Mouse (Mus musculus): ENCODE data around the gene Sipa1l1.

Sipa1l1 gene

DNA sequence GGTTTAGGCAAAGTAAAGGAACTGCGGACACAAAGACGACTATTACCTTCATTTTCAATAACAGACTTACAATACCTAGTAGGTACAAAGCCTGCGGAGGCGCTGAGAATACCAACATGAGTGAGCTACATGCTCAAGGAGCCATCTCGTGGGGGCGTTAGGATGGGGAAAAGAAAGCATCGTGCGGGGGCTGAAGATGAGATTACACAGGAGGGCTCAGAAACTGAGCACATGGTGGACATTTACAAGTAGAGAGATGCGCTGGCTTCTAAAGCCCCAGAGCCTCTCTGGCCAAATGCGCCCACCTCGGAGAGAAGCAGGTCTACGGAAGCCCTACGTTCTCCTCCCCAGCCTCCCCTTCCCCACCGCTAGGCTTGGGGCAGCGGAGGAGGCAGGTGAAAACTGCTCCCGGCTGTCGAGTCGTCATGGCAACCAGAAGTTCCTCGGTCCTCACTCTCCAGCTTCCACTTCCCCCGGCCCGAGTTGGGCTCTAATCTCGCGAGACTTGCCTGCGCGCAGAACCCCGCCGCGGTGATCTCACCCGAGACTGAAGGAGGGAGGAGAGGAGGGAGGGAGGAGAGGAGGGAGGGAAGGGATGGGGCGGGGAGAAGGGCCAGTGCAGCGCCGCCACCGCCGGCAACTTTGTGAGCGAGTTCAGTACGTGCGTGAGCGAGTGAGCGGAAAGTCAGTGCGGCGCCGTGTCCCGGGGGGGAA, at the start of gene Sipa1l1:
Gene Sipa1l1, plus strand, starts transcription at position 501 of the 714 bp plus-strand sequence.
- DNase-seq (ENCODE audit: low spot score in 2 of 2) = peak; percentile 94 to 95

DNA sequence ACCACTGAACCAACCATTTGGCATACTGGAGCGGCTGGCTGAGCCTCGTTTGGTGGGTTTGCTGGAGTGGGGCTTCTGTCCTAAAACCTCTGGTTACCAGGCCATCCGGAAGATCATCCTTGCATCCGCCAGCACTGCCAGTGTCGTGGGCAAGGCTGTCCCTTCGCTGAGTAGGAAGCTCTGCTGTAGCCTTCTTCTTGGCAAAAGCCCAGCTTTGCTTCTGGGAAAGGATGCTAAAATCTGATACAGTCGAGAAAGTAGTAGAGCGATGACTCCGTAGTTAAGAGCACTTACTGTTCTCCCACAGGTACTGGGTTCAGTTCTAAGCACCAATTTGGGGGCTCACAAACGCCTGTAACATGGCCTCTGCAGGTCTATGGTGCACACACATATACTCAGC, 47.2 kb upstream of the Sipa1l1 start:
- DNase-seq (ENCODE audit: low spot score in 2 of 2) = no peak

DNA sequence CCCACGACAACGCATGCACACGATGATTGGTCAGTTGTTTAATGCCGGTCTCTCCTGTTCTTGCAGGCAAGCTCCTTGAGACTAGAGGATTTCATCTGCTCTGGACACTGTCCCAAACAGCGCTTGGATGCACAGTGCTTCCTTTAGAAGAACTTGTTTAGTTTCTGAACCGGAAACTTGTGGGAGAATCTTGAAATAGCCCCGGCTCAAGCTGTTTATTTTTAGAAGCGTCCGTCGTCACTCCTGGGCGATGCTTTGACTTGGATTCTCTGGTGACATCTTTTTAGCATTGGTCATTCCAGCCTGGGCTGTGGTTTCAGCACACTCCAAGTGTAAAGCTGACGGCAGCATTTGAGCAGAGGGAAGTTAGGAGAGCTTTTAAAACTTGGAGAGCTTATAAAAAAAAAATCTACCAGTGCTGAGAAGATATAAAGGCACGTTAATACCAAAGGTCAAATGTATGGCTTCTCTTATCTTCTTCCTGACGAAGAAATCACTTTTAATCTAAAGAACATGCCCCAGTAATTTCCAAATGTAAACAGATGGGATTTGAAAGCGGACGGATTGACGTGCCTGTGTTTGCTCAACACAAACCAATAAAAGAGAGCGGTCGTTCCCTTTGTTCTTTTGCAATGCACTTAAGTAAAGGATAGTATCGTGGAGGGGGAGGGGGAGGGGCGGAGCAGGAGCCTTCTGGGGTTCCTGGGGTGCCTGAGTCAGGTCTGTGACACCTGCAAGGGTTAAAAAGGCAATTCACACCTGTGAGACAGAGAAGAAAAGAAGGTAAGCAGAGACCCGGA, 46.5 kb upstream of the Sipa1l1 start:
- DNase-seq (ENCODE audit: low spot score in 2 of 2) = peak in 1 of 2 experiments; percentile 58

DNA sequence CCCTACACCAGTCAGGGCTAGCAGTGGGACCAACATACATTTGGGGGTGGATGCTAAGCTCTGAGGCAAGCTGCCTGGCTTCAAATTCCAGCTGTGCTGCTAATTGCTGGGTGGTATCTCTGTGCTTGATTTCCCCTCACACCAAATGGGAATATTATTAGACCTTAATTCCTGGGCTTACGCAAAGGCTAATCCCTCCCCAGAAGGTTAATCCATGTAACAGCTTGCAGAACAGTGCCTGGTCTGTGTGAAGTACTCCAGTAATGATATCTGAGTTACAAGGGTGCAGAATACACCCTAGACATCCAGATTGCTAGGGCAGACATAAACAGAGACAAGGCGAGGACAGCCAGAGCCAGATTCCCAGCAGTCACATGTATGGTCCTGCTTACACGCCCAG, 42.3 kb upstream of the Sipa1l1 start:
- DNase-seq (ENCODE audit: low spot score in 2 of 2) = no peak

DNA sequence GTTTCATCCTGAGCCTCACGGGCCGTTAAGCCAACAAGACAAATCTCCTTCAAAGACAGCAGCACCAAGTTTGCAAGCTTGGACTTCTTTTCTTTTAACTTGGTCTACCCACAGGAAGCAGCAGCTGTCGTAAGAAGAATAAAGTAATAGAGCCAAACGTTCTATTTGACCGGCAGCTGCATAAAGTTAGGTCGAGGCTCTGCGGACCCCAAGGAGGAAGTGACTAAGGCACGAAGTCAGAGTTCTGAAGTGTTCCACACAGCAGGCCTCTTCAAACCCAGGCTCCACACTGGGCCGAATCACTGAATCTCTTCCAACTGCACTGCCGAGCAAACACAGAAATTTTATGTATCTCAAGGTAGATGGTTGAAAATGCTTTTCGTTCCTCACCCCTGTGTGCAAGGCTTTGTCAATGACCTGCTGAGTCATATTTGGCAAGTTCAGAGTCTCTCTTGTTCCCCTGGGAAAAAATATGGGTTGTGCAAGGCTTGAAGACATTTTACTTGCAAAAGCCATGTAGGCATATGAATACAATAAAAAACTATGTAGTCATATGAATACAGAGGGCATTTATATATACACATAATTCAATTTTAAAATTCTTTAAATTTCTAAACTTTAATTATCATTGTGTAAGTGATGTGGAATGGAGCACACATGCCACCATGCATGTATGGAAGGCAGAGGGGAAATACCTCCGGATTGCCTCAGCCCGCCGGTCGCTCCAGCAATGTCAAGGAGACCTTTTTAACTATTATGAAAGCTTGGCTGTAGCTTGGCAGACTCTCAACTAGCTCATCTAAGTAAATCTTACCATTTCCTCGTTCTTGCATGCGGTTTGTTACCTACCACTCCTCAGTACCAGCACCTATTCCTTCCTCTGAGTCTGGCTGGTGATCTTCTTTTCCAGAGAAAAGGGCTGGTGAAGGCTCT, 29.6 kb upstream of the Sipa1l1 start:
- no peak for DNase-seq (ENCODE audit: low spot score in 2 of 2)

DNA sequence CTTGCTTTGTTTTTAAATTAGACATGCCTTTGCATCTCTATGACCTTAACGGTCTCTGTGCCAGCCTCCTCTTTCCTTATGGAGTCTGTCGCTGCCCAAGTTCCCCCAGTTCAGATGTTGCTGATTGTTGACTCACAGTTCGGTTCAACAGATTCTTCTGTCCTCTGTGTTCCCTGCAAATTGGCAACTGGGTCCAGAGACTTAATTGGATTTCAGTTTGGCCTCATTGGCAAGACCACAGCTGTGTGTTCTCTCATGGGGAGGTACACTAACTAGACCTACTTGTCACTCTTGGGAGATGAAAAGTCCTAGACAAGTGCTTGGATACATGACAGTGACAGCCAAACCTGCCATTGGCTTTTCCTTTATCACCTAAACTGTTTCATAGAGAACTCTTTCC, 25.7 kb upstream of the Sipa1l1 start:
- DNase-seq (ENCODE audit: low spot score in 2 of 2) = no peak

DNA sequence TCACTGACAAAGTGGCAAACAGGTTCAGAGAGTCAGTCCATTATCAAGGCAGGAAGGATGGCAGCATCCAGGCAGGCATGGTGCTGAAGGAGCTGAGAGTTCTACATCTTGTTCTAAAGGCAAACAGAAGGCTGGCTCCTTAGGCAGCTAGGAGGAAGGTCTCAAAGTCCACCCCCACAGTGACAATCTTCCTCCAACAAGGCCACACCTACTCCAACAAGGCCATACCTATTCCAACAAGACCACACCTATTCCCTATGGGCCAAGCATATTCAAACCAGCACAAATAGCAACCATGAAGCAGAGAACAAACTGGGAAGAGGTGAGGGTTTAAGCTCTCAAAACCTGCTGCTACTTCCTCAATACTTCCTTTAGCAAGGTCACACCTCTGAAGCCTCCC, 23.9 kb upstream of the Sipa1l1 start:
- no peak for DNase-seq (ENCODE audit: low spot score in 2 of 2)

DNA sequence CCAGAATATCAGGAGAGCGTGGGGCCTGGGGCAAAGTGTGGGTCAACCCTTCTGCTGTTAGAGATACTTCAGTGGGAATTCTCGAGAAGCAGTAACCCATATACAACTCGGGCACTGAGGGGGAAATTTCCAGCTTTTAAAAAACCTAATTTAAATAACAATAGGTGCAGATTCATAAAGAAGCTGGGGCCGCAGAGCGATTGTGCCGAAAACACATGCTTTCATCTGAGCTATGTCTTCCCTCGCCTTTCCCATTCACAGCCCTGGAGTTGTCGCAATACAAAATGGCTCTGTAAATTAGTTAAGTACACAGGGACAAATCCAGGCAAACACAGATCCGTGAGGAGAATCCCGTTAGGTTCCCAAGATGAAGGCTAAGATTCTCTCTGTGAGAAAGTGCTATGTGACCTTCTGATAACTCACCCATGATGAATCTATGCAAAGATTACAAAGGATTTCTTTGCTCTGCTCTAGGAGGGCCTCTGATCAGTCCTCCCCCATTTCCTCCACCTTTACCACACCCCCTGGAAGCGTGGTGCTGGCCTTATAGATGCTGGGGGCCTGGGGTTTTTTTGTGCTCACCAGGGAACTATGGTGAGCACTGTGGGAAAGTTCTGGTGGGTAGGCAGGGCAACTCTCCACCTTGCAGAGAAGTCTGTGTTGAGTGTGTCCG, 22.0 kb upstream of the Sipa1l1 start:
- no peak for DNase-seq (ENCODE audit: low spot score in 2 of 2)

DNA sequence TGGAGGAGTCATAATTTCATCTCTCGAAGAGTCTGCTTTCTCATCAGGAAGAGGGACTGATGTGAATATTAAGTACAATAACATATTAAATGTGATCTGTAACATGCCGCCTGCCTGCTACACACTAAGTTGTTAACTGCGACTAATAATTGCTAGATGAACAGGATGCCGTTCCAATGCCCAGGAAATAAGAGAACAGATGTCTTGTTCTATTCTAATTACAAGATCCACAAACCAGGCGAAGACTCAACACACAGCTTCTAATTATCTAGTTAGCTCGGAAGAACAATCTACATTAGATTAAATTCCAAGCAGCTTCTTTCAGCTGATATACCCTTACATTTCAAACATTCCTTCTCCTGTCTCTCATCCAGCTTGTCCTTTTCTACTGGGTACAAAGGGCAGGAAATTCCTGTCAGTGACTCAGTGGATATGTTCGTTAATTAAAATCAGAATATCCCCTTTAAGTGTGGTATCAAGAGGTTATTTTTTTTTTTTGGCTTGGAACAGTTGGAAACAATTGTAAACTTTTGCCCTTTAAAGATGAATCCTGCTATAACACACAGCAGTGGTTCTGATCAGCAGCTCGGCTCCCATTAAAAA, 20.7 kb upstream of the Sipa1l1 start:
- no peak for DNase-seq (ENCODE audit: low spot score in 2 of 2)

DNA sequence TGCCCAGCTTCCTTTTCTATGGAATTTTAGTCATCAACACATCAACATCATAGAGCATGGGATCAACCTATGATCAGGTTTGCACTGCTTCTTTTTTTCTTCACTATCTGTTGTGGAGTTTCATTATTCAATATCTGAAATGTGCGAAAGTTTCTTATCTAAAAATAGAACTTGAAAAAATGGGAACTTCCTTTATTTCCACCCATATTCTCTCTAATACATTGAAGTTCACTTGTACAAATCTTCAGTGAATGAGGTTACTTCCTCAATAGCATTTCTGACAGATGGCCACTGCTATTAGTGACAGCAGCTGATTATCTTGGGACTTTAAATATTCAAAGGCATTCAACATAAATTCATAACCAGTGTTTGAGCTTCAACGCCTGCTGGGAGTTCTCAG, 18.1 kb upstream of the Sipa1l1 start:
- DNase-seq (ENCODE audit: low spot score in 2 of 2) = no peak

DNA sequence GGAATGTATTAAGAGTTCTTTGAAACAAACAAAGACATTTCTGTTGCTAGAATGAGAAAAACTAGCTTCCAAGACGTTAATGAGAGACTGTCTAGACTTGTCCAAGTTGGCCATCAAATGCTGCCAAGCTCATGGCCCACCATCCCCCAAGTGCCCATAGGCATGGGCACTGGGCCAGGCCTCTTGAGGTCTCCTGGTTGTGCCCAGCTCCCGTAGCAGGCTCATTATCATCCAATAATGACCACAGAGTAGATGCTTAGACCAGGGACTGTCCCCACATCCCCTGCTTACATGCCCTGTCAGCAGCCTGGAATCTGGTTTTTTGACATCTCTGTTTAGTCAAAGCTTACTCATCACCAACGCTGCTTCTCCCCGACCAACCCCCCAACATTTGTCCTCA, 14.6 kb upstream of the Sipa1l1 start:
- no peak for DNase-seq (ENCODE audit: low spot score in 2 of 2)

DNA sequence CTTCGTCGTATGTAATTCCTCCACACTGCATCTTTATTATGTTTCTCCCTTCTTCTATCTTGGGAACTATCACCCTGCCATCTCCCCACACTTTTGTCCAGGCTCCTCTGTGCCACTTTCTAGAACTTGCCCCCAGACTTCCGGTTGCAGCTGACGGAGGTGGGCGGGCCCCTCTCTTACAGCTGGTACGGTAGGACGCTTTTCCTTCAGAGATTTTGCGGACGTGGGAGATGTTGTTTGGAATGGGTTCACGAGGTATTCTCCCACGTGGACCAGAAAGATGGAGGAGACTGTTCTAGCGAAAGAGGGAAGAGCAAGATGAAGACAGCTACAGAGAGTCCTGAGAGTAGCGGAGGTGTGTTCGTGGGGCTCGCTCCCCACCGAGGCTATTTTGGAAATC, 10.6 kb upstream of the Sipa1l1 start:
- DNase-seq (ENCODE audit: low spot score in 2 of 2) = peak in 1 of 2 experiments; percentile 62

DNA sequence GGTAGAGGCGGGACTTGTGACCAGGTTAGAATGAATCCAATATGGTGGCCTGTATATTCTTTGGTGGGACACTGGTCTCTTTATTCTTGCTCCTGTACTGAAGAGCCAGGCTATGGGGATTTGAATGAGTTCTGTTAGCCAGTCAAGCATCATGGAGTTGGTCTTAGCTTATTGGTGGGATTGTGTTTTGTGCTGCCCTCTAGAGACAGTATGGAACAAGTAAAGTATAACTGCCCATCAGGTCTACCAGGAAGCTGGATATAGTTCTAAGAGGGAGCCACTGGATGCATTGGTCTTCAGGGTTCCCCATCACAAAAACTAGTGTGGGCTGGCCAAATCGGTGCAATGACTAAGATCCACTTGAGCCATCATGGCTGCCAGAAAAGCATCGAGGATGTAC, 9.7 kb upstream of the Sipa1l1 start:
- no peak for DNase-seq (ENCODE audit: low spot score in 2 of 2)

DNA sequence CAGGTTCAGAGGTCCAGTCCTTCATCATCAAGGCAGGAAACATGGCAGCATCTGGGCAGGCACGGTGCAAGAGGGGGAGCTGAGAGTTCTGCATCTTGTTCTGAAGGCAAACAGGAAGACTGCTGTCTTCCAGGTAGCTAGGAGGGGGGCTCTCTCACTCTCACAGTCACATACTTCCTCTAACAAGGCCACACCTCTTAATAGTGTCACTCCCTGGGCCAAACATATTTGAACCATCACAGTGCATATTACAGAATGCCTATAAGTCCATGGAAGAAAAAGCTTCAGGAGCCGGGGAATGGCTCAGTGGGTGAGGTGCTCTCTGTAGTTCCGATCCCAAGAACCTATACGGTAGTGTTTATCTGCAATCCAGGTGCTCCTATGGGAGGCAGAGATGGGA, 3.5 kb upstream of the Sipa1l1 start:
- no peak for DNase-seq (ENCODE audit: low spot score in 2 of 2)

DNA sequence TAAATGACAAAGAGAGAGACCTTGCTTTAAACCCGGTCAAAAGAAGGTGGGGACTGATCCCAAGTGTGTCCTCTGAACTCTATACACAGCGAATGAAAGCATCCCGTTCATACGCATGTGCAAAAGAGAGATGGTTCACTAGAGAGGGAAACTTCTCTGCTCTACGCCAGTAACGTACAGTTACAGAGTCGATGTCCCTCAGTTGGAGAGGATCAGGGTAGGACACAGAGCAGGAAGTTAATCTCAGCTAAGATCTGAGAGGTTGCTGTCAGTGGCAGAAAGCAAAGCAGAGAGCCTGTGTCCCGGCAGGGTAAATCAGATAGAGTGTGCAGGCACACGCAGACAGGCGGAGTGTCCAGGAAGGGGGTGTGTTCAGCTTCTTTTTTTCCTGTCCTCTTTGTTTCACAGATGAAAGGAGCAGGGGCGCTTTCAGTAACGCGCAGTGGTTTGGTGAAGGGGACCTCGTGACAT, 3.0 kb upstream of the Sipa1l1 start:
- DNase-seq (ENCODE audit: low spot score in 2 of 2) = no peak

DNA sequence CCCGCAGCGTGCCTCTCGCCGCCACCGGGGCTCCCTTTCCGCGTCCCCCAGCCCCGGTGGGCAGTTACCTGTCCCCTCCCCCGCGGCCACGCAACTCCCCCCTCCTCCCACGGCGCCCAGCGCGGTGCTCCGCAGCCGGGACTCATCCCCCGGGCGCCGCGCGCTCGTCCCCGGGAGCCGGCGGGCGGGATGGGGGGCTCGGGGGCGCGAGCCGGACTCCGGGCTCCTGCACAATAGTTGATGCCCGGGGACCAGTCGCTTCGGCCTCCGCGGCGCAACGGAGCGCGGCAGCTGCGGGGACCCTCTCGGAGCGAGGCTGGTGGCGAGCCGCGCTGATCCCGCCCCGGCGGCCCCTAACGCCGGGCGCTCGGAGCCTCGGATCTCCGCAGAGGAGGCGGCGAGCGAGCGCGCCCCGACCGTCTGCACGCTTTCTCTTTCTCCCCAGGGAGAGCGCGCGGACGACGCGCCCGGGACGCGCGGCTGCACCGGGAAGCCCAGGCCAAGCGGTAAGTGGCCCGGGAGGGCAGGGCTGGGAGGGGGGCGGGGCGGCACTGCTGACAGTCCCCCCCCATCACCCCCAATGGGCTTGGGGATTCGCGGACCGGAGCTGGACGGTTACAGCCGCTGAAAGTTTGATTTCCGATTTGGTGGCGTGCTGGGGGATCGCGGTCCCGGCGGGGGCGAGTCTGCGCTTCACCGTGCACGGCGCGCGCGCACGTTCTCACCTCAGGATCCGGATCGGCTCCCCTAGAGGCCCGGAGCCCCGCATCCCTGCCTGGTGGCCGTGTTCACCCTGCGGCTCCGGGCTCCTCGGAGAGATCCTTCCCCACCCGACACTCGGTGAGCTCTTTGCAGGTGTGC, 681 bp downstream of the Sipa1l1 start:
- peak; percentile 55 to 65 for DNase-seq (ENCODE audit: low spot score in 2 of 2)

DNA sequence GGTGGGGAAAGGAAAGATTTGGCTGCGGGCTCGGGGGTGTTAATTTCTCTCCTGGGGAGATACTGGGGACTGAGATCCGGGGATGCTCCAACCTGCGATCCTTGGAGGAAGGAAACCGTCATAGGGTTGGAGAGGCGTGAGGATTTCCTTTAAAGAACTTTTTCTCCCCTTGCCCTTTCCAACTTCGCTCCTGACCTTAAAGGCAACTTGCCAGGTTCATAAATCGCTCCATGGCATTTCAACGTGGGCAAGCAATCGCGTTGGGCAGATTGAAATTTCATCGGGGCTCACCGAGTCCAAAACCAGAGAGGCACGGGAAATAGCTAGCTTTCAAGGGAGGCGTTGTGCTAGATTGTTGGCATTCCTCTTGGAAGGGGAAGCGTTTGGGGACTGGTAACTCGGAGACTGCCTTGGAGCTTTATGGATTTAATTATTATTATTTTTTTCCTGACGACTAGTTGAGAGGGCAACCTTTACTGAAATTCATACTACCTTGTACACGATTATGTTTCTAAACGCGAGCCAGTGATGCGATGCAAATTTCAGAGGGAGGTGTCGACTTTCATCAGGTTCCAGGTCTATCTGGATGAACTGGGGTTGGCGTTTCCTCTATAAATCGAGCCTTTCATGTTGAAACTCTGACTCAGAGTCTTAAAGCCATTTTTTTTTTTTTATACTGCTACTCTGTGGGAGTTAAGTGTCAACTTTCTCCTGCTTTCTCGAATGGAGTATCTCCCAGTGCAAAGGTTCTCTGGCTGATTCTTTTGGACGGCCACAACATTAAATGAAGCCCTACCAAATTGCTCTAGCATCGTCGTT, 1.6 kb downstream of the Sipa1l1 start:
- no peak for DNase-seq (ENCODE audit: low spot score in 2 of 2)

DNA sequence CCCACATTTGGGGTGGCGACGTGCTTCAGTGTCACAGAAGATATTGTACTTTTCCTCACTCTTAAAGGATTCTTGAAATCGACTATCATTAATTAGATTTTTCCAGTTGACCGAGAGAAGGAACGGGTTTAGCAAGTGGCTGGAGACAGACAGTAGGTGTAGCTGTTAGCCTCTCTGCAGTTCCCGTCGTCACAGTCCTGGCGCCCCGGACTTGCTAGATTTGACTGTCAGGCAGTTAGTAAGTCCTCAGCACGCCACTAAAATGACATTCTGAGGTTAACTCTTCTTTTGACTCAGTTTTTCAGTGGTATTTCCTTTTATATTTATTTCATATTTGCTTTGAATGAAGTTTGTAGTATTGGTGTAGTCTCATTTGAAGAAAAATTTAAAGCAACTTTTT, 2.5 kb downstream of the Sipa1l1 start:
- DNase-seq (ENCODE audit: low spot score in 2 of 2) = peak in 1 of 2 experiments; percentile 37

DNA sequence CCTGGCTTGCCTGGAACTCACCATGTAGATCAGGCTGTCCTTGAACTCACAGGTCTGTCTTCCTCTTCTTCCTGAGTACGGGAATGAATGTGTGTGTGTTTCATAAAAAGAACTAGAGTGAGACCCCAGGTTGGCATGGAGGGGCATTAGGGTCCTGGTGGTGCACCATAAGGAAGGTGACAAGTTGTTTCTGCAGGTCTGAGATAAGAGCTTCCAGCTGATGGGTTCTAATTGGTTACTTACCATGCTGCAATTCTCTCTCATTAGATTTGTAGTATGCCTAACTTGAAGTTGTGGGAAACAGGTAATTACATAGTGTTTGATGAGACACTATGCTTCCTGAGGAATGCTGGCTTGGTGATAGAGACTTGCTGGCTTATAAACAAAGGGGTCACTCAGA, 4.5 kb downstream of the Sipa1l1 start:
- DNase-seq (ENCODE audit: low spot score in 2 of 2) = no peak

Measured in right cerebral cortex, postnatal 36 days (tissue).